ENCODE assay signal across 10 mouse cellular contexts in genomic region chr12:75177646-75178030, GRCm38 (mm10). TPM values are rescaled to one million over a fixed set of nuclear protein-coding genes. Genes with fewer than 3 reads are reported as not detected.
DNase-seq lines count a peak whose midpoint lies in the region; ATAC-seq and TF ChIP-seq lines count a peak whose summit lies in the region.
"Had no signal": no experiment of that assay in that cellular context is flagged by ENCODE, and none has a peak within 500 bp of the region (broad histone marks: within the 10 kb centered on the region; RNA-seq: fewer than 3 reads in every experiment).

No protein-coding gene starts in this region.

- no peak overlapping the region for H3K27ac ChIP-seq in lung, embryonic 15.5 days
- no peak overlapping the region for H3K27ac ChIP-seq in lung, postnatal 0 days (ENCODE audit: low read length)
- H3K27ac ChIP-seq in hindbrain, postnatal 0 days = peak overlapping the region; percentile 69
- peak overlapping the region; percentile 86 for H3K27ac ChIP-seq in olfactory bulb, adult 2 months (ENCODE audit: insufficient read depth, low read depth, low read length)

- no peak for TF ChIP-seq CTCF in lung, postnatal 0 days (IDR thresholded peaks at IDR 0.05)
- no peak for TF ChIP-seq CTCF in hindbrain, postnatal 0 days (IDR thresholded peaks at IDR 0.05; ENCODE audit: low read depth)
- TF ChIP-seq CTCF in olfactory bulb, adult 2 months (IDR thresholded peaks at IDR 0.05; ENCODE audit: insufficient read depth, low read depth, low read length) = no peak

- peaks cover 67% of the 10 kb centered on the region for H3K27me3 ChIP-seq in lung, embryonic 15.5 days
- peaks cover 32% of the 10 kb centered on the region for H3K27me3 ChIP-seq in lung, postnatal 0 days (replicated peaks; ENCODE audit: insufficient read depth, low read length)
- no peaks in the 10 kb centered on the region for H3K27me3 ChIP-seq in hindbrain, postnatal 0 days (ENCODE audit: insufficient read depth, low read length)

- no peak for TF ChIP-seq EP300 in lung, postnatal 0 days (IDR thresholded peaks at IDR 0.05)

- H3K4me2 ChIP-seq in lung, embryonic 15.5 days = peak overlapping the region; percentile 55
- H3K4me2 ChIP-seq in lung, postnatal 0 days (replicated peaks; ENCODE audit: low read depth, low read length) = no peak overlapping the region
- peak overlapping the region; percentile 98 for H3K4me2 ChIP-seq in hindbrain, postnatal 0 days (ENCODE audit: low read depth, low read length)

- H3K9ac ChIP-seq in lung, embryonic 15.5 days = no peak overlapping the region
- H3K9ac ChIP-seq in lung, postnatal 0 days (replicated peaks; ENCODE audit: low read depth) = no peak overlapping the region
- H3K9ac ChIP-seq in hindbrain, postnatal 0 days (replicated peaks; ENCODE audit: low read length) = peak overlapping the region; percentile 56

- no peaks in the 10 kb centered on the region for H3K9me3 ChIP-seq in lung, embryonic 15.5 days
- no peaks in the 10 kb centered on the region for H3K9me3 ChIP-seq in lung, postnatal 0 days (ENCODE audit: low read length)
- H3K9me3 ChIP-seq in hindbrain, postnatal 0 days (ENCODE audit: low read length) = no peaks in the 10 kb centered on the region

- WGBS in lung, embryonic 15.5 days = 4% methylated on average over 13 of the region's 13 CpGs
- 3% methylated on average over 13 of the region's 13 CpGs for WGBS in lung, postnatal 0 days
- WGBS in hindbrain, postnatal 0 days = 0% methylated on average over 13 of the region's 13 CpGs
- WGBS in olfactory bulb, adult 2 months = 1% methylated on average over 13 of the region's 13 CpGs

- TF ChIP-seq POLR2A in olfactory bulb, adult 2 months (IDR thresholded peaks at IDR 0.05; ENCODE audit: insufficient read depth, low read depth, low read length) = no peak

- peak; percentile 12 for DNase-seq in cerebellum, postnatal 14 days
- no peak for DNase-seq in cerebellum, adult 9-11 months
- no peak for DNase-seq in lung, postnatal 0 days (ENCODE audit: low spot score)
- DNase-seq in hindbrain, postnatal 0 days (ENCODE audit: low spot score) = peak; percentile 48
- DNase-seq in cerebellum, adult 9-10 months = no peak
- DNase-seq: lung, adult 2 months had no signal

- H3K36me3 ChIP-seq in lung, embryonic 15.5 days = no peaks in the 10 kb centered on the region
- H3K36me3 ChIP-seq in lung, postnatal 0 days (ENCODE audit: insufficient read depth, low read length) = no peaks in the 10 kb centered on the region
- H3K36me3 ChIP-seq in hindbrain, postnatal 0 days (ENCODE audit: insufficient read depth, low read length) = no peaks in the 10 kb centered on the region

- H3K4me1 ChIP-seq in lung, embryonic 15.5 days = peaks cover 12% of the 10 kb centered on the region
- H3K4me1 ChIP-seq in lung, postnatal 0 days (ENCODE audit: insufficient read depth, low read depth, low read length) = no peaks in the 10 kb centered on the region
- H3K4me1 ChIP-seq in hindbrain, postnatal 0 days (ENCODE audit: insufficient read depth, low read length) = peaks cover 7% of the 10 kb centered on the region; the same call in 1 of the 2 replicates
- peaks cover 3% of the 10 kb centered on the region for H3K4me1 ChIP-seq in olfactory bulb, adult 2 months (ENCODE audit: control insufficient read depth, insufficient read depth, low read length)

- peak overlapping the region; percentile 27 for H3K4me3 ChIP-seq in lung, embryonic 15.5 days
- no peak overlapping the region for H3K4me3 ChIP-seq in lung, postnatal 0 days (ENCODE audit: low read depth, low read length)
- H3K4me3 ChIP-seq in hindbrain, postnatal 0 days (ENCODE audit: low read length) = peak overlapping the region; percentile 66
- peak overlapping the region; percentile 84 for H3K4me3 ChIP-seq in olfactory bulb, adult 2 months (ENCODE audit: insufficient read depth, low read depth, low read length)

- no peak for ATAC-seq in lung, embryonic 15.5 days (ENCODE audit: borderline replicate concordance, extremely low read depth, low FRiP score, low TSS enrichment)
- ATAC-seq in lung, postnatal 0 days = no peak
- no peak; the same call in 1 of the 2 replicates for ATAC-seq in hindbrain, postnatal 0 days
- ATAC-seq in erythroid progenitor cell, adult 5-6 weeks (replicated peaks; ENCODE audit: low FRiP score, poor library complexity, severe bottlenecking) = no peak

RNA-seq across cellular contexts. Expression of gene Kcnh5, which starts 0.5 kb away (rescaled TPM):
- 0.05 TPM in 2 replicates for polyA plus RNA-seq in lung, embryonic 15.5 days (2015; fragmentation: Nextera tagmentation; extraction: Ambion mirVana)
- polyA plus RNA-seq in lung, postnatal 0 days (2015; fragmentation: Nextera tagmentation; extraction: Ambion mirVana) = not detected in 2 replicates
- total RNA-seq in hindbrain, postnatal 0 days (2014; rRNA removed) = 7.4 and 7.5 TPM in 2 replicates
- polyA plus RNA-seq in hindbrain, postnatal 0 days (2015; fragmentation: Nextera tagmentation; extraction: Ambion mirVana) = 2.7 and 3.1 TPM in 2 replicates
- not detected in 2 replicates for polyA plus RNA-seq in olfactory bulb, adult 2 months (2012; ENCODE audit: insufficient read depth, insufficient read length, low replicate concordance, missing spikeins)
- total RNA-seq in erythroid progenitor cell, adult 5-6 weeks (2015; ENCODE audit: low replicate concordance) = not detected in 2 replicates
- not detected in 2 replicates for total RNA-seq in erythroid progenitor cell, adult 5-6 weeks (2017; ENCODE audit: low replicate concordance)
- polyA plus RNA-seq: gonadal fat pad, adult 2 months; lung, adult 2 months had no signal

Comparison
In these comparisons a context has a peak if more than half of its experiments do, and no peak if none do; other contexts are left out.
1. DNase-seq: peak in cerebellum, postnatal 14 days (2 of 2) and hindbrain, postnatal 0 days (single experiment); none in cerebellum, adult 9-11 months (single experiment), lung, postnatal 0 days (single experiment) and cerebellum, adult 9-10 months (single experiment).
2. H3K27ac ChIP-seq: peak in hindbrain, postnatal 0 days (single experiment) and olfactory bulb, adult 2 months (single experiment); none in lung, embryonic 15.5 days (single experiment) and lung, postnatal 0 days (single experiment).